Mouse (Mus musculus): ENCODE data around the gene Psmd9. TPM values are rescaled to one million over a fixed set of nuclear protein-coding genes. Genes with fewer than 3 reads are reported as not detected.

Gene Psmd9
- total RNA-seq, 2 experiments from 2014 or later, result 22.8 to 24.8 TPM

DNA sequence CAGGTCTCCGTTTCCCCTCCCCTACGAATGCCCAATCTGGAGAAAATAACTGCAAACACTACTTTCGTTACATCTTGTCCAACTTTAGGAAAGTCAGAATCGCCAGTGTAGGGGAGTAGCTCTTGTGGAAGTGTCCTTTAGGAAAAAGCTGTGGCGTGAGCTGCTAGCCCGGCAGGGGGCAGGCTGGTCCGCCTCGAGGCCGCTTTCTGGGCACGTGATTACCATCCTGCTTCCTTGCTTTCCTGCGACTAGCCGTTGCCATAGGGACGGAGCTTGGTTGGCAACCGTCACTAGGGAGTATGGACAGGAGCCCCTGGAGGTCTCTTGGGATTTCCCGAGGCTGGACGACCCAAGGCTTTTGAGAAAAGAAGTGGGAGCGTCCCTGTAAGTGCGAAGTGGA, 82.6 kb downstream of the Psmd9 start, which contains the start of gene Wdr66:
Wdr66 (plus strand) TSS at position 269 of the 400 bp plus-strand sequence.
- peak; percentile 93 for DNase-seq

DNA sequence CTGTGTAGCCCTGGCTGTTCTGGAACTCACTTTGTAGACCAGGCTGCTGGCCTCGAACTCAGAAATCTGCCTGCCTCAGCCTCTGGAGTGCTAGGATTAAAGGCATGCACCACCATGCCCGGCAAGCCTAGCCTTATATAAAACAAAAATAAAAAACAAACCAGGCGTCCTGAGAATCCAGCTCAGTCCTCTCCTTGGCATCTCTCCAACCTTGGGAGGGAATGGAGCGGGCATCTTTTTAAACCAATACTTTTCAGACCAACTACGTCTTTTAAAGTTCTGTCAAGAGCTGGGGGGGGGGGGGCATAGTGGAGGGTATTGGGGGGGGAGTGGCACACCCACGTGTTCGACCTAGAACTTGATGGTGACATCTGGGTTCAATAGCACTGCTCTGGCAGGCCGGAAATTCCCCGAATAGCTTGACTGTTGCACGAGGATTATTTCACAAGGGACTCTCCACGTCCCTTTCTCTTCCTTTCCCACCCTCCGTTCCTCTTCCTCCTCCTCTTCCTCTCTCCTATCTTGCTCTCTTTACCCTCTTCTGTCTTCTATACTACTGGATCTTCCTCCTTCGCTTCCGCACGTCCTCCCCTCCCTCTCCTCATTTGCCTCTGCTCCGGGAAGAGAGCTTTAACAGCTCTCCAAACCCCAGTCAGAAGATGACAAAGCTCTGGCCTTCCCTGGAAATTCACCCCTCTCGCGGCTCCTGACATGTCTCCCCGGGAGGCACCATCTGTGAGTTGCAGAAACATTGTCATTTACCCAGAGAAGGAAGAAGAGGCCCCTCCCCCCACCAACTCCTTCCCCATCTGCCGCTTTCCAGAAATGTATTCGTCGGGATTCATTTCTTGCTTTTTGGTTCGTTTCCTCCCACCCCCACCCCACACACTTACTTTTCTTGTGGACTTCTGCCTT, 87.9 kb downstream of the Psmd9 start:
- DNase-seq, result peak; percentile 36

DNA sequence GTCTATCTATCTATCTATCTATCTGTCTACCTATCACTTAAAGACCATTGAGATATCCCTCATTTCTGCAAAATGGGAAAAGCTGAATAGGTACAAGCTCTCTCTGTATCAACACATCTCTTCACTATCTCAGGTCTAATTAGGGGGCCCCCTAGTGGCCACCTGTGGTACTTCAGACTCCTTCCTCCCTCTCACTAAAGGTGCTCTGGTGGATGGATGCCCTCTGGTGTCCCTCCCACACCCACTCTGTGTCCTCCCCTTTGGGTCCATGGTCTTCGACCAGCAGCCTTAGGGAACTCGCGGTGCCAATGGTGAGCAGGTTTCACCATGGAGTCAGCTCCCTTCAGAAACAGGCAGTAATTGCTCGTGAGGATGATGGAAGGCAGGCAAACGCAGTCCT, 89.8 kb downstream of the Psmd9 start:
- peak; percentile 35 for DNase-seq

DNA sequence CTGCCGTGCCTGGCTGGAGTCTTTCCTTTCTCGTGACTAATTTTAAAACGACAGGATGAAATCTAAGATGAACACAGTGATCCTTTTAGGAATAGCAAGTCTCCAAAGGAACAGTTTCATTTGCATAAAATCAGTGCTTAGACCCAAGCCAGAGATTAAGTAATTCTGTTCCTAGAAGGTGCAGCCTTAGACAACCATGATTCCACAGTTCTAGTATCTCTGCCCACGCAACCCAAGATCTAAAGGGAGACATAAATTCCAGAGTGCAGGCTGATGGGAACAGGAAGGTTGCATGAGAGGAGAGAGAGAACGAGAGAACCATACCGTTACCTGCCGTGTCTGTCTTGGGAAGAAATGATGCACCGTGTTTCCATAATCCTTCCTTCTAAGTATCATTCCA, 91.5 kb downstream of the Psmd9 start:
- DNase-seq, result no peak

DNA sequence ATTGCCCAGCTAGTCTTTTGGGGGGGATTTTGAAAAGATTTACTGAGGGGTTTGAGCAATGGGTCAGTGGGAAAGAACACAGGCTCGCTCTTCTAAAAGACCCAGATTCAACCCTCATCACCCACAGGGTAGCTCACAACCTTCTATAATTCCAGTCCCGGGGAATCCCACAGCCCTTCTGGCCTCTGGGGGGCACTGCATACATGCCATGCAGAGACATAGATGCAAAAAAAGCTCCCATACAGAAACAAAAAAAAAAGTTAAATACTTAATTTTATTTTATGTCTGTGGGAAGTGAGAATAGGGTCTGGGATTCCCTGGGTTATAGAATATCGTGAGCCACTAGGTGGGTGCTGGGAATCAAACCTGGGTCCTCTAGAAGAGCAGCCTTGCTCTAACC, 97.7 kb downstream of the Psmd9 start:
- DNase-seq, result no peak

DNA sequence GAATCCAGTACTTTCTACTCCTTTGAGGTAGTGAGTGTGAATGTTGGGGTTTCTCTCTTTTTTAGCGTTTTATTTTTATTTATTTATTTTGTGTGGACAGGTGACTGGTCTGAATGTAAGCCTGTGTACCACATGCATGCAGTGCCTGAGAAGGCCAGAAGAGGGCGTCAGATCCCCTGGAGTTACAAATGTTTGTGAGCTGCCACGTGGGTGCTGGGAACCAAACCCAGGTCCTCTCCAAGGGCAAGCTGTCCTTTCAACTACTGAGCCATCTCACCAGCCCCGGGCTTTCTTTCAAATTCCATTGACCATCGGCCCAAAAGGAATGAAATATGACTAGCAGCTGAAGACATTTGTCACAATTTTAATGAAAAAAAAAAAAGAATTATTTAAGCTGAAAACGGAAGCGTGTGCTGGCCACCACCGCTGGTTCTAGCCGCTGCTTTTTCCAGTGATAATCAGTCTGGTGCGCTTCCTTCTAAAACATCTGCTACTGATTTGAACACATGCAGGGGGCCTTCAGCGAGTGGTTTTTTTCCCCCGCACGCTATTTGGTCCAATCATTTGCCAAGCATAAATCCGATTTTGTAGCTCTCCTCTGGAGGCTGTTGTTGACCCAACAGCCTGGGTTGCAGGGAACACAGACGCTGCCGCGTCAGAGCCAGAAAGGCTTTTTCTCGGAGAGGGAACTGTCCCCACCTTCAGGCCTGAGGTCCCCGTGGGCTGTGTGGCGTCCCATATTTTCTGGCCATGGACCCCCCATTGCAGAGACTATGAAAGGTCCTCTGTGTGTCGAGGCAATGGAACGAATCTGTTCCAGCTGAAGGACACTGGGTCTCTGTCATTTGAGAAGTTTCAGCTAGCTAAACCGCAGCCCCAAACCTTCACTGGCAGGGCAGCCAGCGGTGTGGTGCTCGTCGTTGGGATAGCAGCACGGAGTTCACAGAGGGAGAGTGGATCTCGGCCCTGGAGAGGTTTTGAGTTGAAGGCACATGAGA, 99.6 kb downstream of the Psmd9 start:
- DNase-seq, result no peak

DNA sequence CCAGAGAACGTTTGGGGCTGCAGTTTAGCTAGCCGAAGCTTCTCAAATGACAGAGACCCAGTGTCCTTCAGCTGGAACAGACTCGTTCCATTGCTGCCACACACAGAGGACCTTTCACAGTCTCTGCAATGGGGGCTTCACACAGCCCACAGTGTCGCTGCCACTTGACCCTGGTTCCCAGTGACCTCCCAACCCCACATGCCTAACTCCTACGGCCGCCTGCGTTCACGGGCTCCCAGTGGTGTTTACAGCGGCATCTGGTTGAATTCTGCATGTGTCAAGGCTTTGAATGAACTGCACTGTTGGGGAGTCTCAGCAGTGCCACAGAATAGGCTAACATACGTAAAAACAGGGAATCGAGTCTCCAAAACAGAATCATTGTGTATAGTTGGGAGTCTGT, 101.7 kb downstream of the Psmd9 start:
- no peak for DNase-seq

DNA sequence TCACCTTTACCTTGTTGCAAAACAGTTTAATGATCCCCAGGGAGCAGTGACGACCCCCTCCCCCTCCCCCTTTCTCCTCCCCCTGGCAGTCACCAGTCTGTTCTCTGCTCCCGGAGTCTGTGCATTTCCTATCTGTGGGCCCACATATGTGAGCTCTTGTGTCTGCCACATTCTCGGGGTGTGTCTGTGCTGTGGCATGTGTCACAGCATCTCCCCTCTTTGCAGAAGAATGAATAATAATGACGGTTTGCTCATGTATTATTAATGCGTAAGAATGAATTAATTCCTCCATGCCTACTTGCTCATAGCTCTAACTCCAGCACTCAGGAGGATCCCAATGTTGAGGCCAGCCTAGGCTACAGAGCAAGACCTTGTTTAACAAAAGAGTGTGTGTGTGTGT, 103.7 kb downstream of the Psmd9 start:
- no peak for DNase-seq

DNA sequence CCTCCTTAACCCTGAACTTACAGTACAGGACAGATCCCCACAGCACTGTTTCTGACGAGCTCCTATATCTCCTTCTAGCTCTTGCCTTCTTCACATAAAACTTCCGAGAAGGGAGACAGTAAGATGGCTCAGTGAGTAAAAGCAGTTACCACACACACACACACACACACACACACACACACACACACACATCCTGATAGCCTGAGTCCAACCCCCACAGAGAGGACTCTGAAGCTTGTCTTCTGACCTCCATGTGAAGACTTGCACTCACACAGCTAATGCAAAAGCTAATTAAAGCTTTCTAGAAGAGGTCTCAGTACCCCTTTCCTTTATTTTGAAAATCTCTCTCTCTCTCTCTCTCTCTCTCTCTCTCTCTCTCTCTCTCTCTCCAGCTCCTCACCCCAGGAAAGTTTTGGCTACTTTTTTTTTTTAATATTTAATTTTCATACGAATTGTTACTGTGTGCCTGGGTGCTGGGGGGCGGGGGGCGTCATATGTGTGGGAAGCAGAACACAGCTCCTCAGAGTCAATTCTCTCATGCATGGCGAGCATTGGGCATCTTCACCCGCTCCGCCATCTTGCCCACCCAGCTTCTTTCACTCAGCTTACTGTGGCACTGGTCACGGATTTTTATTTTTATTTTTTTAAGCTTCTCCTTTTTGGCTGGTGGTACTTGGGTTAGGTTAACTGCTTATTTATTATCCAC, 107.6 kb downstream of the Psmd9 start:
- no peak for DNase-seq

DNA sequence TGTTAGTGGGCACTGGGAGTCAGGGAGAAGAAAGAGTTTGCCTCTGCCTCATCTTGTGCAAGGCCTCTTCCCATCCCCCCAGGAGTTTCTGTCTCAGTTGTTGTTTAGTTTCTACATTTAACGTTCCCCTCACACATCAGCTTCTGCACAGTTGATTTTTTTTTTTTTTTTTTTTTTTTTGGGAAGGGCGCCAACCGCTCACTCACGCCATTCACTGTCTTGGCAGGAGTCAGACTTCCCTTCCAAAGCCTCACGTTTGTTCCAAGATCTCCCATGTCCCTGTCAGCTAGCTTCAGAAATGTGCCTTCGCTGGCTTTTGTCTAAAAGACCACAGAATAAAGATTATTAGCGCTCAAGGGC, 108.1 kb downstream of the Psmd9 start:
- DNase-seq, result no peak

DNA sequence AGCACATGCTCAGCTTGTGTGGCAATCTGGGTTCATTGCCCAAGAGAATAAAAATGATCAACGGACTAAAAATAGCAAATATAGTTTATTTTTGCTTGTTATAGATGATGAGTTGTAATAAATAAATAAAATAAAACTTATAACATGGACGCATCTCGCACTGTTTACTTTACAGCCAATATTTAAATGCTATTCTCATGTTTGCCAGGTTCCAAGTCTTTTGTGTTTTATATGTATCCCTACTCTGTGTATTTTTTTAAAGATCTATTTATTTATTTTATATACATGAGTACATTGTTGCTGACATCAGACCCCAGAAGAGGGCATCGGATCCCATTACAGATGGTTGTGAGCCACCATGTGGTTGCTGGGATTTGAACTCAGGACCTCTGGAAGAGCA, 108.5 kb downstream of the Psmd9 start:
- DNase-seq, result no peak

DNA sequence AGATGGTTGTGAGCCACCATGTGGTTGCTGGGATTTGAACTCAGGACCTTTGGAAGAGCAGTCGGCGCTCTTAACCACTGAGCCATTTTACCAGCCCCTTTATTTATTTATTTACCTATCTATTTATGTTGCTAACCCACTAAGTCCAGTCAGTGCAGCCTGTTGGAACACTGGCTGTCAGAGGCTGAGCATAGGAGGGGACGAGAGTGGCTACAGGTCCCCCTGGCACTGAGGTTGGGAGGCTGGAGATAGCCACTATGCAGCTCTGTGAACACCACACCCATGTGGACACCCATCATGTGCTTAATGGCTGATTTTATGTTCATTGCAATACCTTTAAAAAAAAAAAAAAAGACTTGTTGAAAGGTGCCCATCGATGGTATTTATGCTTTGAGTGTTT, 110.0 kb downstream of the Psmd9 start:
- DNase-seq, result no peak

DNA sequence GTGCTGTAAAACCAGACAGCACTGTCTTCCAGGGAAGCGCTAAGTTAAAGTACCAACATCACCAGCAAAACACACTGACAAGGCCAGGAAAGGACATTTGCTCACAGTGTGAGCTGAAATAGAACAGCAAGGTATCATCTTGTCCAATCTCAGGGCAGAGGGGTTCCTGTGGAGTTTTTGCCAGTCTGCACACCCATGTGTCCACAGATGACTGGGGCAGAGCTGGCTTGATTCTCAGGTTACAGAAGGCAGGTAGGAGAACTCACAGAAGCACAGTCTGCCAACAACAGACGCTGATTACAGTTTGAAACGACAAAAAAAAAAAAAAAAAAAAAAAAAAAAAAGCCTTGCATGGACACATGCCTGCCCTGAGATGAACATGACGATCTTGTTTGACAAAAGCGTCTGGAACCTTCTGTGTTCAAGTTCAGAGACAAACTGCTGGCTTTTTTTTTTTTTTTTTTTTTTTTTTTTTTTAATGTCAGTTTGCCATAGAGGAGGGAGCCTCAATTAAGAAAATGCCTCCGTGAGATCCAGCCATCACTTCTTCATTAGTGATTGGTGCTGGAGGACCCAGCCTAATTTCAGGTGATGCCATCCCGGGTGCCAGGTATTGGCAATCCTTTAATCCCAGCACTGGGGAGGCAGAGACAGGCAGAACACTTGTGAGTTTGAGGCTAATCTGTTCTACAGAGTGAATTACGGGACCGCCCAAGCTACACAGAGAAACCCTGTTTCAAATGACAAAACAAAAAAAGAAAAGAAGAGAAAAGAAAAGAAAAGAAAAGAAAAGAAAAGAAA, 112.3 kb downstream of the Psmd9 start:
- DNase-seq, result no peak

DNA sequence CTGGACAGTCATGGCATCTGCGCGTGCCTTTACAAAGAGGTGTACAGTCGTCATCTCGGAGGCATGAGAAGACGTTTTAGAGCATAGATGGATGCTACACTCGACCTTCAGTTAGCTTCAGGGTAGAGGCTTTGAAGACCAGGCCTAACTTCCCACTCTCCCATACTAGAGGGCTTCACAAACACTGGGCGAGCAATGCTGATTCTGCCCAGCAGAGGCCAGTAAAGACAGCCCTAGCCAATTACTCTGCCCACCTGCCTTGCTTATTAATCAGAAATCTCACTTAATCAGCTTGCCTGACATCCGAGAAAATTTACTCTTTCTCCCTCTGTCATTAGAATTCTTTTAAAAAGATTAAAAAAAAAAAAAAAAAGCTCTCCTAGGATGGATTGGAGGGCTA, 116.0 kb downstream of the Psmd9 start:
- peak; percentile 62 for DNase-seq

DNA sequence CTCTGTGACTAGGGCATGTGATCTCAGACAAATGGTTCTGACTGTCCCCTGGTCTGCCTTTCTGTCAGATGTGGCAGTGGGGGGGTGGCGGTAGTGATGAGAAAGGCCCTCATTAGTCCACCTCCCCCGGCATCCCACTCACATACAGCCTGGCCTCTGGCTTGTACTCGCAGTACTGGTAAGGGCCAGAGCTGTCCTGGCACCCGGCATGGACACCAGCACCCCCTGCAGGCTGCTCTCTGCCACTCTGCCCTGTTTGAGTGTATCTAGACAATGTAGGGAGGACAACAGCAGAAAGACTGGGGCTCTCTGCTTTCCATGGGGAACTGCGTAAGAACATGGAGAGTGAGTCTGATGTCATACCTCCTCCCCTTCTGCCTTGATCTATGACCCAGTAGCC, 118.9 kb downstream of the Psmd9 start:
- DNase-seq, result no peak

DNA sequence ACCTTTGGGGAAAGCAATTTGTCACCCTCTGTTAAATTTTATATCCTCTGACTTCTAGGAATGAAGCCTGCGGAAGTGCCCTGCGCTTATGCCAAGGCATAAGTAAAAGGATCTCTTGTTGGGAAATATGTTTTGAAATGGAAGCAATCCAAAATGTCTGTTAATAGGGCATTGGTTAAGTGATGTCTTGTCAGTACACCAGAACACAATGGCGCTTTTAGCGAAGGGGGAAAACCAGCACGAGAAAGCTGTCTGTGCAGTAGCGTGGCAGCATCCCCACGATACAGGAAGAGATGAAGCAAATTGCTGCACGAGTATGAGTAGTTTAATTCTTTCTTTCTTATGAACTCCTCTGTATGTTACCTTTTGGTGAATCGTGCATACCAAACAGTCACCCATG, 125.4 kb downstream of the Psmd9 start:
- no peak for DNase-seq

DNA sequence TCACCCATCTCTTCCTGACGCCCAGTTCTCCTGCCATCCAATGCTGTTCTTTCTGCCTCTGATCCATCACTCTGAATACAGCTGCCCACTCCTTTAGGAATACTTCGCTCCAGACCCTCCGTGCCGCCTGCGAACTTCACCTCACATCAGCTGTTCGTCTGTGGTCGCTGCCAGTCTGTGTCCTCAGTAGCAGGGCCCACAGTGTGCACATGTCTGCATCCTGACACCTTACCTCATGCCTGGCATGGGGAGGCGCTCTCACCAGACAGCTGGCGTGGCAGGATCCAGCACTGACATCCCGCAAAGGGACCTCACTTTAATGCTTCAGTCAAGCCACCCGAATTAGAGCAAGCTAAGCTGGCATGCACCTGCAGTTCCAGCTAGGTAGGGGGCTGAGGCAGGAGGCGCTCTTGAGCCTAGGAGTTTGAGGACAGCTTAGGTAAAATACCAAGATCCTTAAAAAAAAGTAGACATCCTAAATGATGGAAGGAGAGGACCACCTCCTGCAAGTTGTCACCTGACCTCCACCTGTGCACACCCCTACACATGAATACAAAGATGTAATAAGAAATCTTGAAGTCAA, 127.1 kb downstream of the Psmd9 start:
- no peak for DNase-seq

DNA sequence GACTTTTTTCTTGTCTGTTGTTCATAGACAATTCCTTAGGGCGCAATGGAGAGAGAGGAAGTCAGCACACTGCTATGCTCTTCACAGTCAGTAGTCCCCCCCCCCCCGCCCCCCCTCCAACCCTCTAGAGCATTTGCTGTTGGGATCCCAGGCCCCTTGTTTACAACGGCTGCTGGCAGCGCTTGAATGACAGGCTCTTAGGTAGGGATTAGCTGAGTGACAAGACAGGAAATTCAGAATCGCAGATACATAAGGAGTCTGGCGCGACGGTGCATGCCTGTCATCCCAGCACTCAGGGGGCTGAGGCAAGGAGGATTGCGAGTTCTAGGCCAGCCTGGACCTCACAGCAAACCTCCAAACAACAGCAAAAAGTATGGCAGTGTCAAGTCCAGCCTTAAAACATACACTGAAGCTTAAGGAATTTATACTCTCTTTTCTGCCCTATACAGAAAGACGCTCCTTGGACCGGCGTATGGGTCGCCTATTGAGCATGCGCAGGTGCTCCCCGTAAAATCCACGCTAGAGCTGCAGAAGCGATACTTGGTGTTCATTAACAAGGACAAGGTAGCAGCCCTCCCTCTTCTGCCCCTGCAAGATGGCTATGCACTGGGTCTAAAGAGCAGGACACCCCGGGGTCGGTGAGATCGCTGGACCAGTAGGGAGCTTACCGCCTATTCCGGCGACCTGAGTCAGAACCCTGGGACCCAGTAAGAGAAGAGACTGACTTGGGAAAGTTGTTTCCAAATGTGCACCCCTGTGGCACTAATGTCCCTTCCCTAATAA, 128.0 kb downstream of the Psmd9 start:
- DNase-seq, result no peak

DNA sequence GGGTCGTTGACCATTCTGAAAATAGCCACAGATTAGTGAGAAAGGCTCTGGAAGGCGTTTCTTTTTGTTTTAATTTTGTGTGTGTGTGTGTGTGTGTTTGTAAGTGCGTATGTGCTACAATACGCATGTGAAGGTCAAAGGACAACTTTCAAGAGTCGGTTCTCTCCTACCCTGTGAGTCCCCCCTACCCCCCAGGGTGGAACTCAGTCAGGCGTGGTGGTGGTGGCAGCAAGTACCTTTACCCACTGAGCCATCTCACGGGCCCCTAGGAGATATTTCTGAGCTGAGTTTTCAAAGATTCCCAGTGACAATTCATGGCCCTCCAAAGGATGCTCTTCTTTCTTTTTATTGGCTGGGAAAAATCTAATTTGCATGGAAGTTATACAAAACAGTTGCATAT, 128.6 kb downstream of the Psmd9 start:
- DNase-seq, result no peak

DNA sequence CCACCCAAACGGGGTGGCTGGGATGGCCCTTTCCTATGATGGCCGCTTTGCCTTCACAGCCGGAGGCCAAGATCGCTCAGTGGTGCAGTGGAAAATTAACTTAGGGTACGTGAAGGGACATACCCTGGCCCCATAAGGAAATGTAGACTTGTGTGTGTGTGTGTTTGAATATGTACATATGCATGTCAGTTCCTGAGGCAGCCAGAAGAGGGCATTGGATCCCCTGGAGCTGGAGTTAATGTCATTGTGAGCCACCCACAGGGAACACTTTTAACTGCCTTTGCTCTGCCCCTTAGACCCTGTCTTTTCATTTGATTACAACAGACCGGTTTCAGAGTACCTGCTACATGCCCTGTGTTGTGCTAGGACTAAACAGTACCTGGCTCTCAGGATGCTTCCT, 129.3 kb downstream of the Psmd9 start:
- no peak for DNase-seq
